ENCODE assay signal across 24 mouse cellular contexts in genomic region chr19:29417188-29417587, GRCm38 (mm10). TPM values are rescaled to one million over a fixed set of nuclear protein-coding genes. Genes with fewer than 3 reads are reported as not detected.
"Had no signal": no experiment of that assay in that cellular context is flagged by ENCODE, and none has a peak within 500 bp of the region (broad histone marks: within the 10 kb centered on the region; RNA-seq: fewer than 3 reads in every experiment).

No protein-coding gene starts in this region.

- H3K4me3 ChIP-seq: left cerebral cortex, adult 2 months; liver, embryonic 13.5 days; midbrain, embryonic 13.5 days had no signal

- H3K9ac ChIP-seq: liver, embryonic 13.5 days; midbrain, embryonic 13.5 days had no signal

- H3K27ac ChIP-seq: left cerebral cortex, adult 2 months; liver, embryonic 13.5 days; midbrain, embryonic 13.5 days; stomach, postnatal 0 days had no signal

- ATAC-seq: midbrain, embryonic 13.5 days; midbrain, embryonic 16.5 days had no signal

- DNase-seq: kidney, adult 18-20 months; kidney, adult 9 months; kidney, postnatal 14 days; layer of hippocampus, postnatal 36 days; liver, embryonic 13.5 days; lung, adult 2 months; lung, postnatal 14 days; lung, postnatal 4 days; right cerebral cortex, adult 18-20 months; right cerebral cortex, postnatal 14 days; thymus, adult 2 months; thymus, postnatal 25 days had no signal

- H3K9me3 ChIP-seq: liver, embryonic 13.5 days; midbrain, embryonic 13.5 days had no signal

- H3K36me3 ChIP-seq: liver, embryonic 13.5 days; midbrain, embryonic 13.5 days had no signal

- H3K4me1 ChIP-seq: midbrain, embryonic 13.5 days had no signal

- H3K27me3 ChIP-seq: liver, embryonic 13.5 days; midbrain, embryonic 13.5 days had no signal

RNA-seq across cellular contexts. Expression of gene Pdcd1lg2, which starts 6.5 kb away (rescaled TPM):
- total RNA-seq: layer of hippocampus, postnatal 36 days; left cerebral cortex, postnatal 10 days had no signal
- polyA plus RNA-seq: kidney, embryonic 16.5 days; limb, embryonic 11.5 days; limb, embryonic 14.5 days; lung, embryonic 16.5 days; midbrain, embryonic 16.5 days; neural tube, embryonic 11.5 days; neural tube, embryonic 14.5 days; stomach, embryonic 14.5 days had no signal

RNA-seq across cellular contexts. Expression of gene Cd274, which starts 49.9 kb away (rescaled TPM):
- polyA plus RNA-seq: limb, embryonic 11.5 days had no signal
